Mouse (Mus musculus) ES-E14 (cell line): ENCODE measurements around the gene Rtl9.

Source experiments
- CHD2 ChIP-seq: IDR thresholded peaks from 2 replicates; pipeline ENCODE4 v1.6.1; 2014; ENCODE audit warnings: mild to moderate bottlenecking, low read depth, low read length, inconsistent platforms
- HCFC1 ChIP-seq: IDR thresholded peaks from 2 replicates; pipeline ENCODE4 v1.6.1; 2012; ENCODE audit warnings: low read length, inconsistent platforms, borderline replicate concordance; ENCODE audit not compliant: insufficient read depth
- MAFK ChIP-seq: IDR thresholded peaks from 2 replicates; pipeline ENCODE4 v1.6.1; 2014; ENCODE audit warnings: mild to moderate bottlenecking, low read depth, low read length, inconsistent platforms; ENCODE audit not compliant: insufficient read depth
- ZNF384 ChIP-seq: IDR thresholded peaks from 2 replicates; pipeline ENCODE4 v1.6.1; 2012; ENCODE audit warnings: low read depth, low read length, inconsistent platforms

- TF ChIP-seq HCFC1, result no peak
- TF ChIP-seq MAFK, result no peak
- TF ChIP-seq CHD2, result no peak
- no peak for TF ChIP-seq ZNF384
Observed at GRCm38 (mm10) chrX:143058829-143059228, 40.6 kb upstream of the Rtl9 start.
